In the genomic region with DNA sequence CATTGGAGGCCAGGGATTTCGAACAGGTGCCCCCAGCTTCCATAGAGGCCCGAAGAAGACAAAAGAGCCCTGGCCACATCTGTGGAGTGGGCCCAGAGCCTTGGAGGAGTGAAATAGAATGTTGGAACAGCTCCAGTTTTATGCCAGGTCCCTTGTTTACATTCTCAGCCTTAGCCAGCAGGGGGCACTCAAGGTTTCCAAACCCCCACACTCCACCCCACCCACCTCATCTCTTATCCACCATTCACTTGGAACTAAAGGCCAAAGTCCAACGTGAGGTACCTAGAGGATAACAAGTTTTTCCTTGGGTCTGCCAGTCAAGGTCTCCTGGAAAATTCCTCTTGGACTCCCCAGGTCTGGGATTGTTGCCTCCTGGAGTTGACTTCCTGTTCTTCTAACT, we compare ENCODE assay signal across 8 mouse cellular contexts. TPM values are rescaled to one million over a fixed set of nuclear protein-coding genes. Genes with fewer than 3 reads are reported as not detected.
DNase-seq lines count a peak whose midpoint lies in the region; ATAC-seq lines count a peak whose summit lies in the region.

No protein-coding gene starts in this region.

- no peak overlapping the region for H3K27ac ChIP-seq in heart, embryonic 10.5 days

- no peaks in the 10 kb centered on the region for H3K36me3 ChIP-seq in heart, embryonic 10.5 days

- H3K9me3 ChIP-seq in heart, embryonic 10.5 days = no peaks in the 10 kb centered on the region

- H3K27me3 ChIP-seq in heart, embryonic 10.5 days (ENCODE audit: insufficient read depth, poor library complexity, severe bottlenecking) = peaks cover 11% of the 10 kb centered on the region; the same call in 1 of the 2 replicates

- peak; percentile 82 for ATAC-seq in megakaryocyte, adult 5-6 weeks (ENCODE audit: poor library complexity, severe bottlenecking)

- H3K4me3 ChIP-seq in heart, embryonic 10.5 days = no peak overlapping the region

- peak; percentile 35 for DNase-seq in heart, adult 8-10 months (ENCODE audit: low spot score)
- DNase-seq in heart, embryonic 10.5 days (ENCODE audit: low spot score) = no peak
- peak; percentile 16 for DNase-seq in 416B (ENCODE audit: low read depth)
- DNase-seq in adrenal gland, adult 18-20 months (ENCODE audit: low spot score in 2 of 2) = peak; percentile 65 to 70
- peak; percentile 69 for DNase-seq in embryo, embryonic 10.5 days (ENCODE audit: low spot score)
- DNase-seq in kidney, postnatal 14 days = peak; percentile 55
- peak; percentile 41 for DNase-seq in thymus, postnatal 4 days

- H3K4me1 ChIP-seq in heart, embryonic 10.5 days = no peaks in the 10 kb centered on the region

- WGBS in heart, embryonic 10.5 days = 35% methylated on average over 3 of the region's 3 CpGs

RNA-seq across cellular contexts. Expression of a gene that starts 27.0 kb away (rescaled TPM):
- total RNA-seq in heart, adult 8-10 months (2022) = 10 to 100 TPM in 1 of 4 experiments, 1 to 10 TPM in 3; 7.8 to 10.3 (median 8.3) TPM
- 3.0 and 6.1 TPM in 2 replicates for polyA plus RNA-seq in heart, embryonic 10.5 days (2016; fragmentation: Nextera tagmentation; extraction: Ambion mirVana)
- 10 to 100 TPM; 35.5 to 52.9 TPM for total RNA-seq in adrenal gland, adult 18-20 months (2021)
- total RNA-seq in megakaryocyte, adult 5-6 weeks (2015) = 67.7 and 73.4 TPM in 2 replicates
- 58.5 and 69.2 TPM in 2 replicates for total RNA-seq in megakaryocyte, adult 5-6 weeks (2017)
